Mouse (Mus musculus) spleen, adult 2 months (tissue): ENCODE measurements around the gene Pheta2. TPM values are rescaled to one million over a fixed set of nuclear protein-coding genes. Genes with fewer than 3 reads are reported as not detected.

ENCODE experiments used
- DNase-seq, 2 experiments: peaks; one replicate each; pipeline versions ENCODE4 v3.0.0 to v3.0.0-alpha.2; 2012 to 2021; ENCODE audit warnings: low spot score in 2 of 2, low read depth in 1 of 2
- H3K27ac ChIP-seq: fragments of 200-500 bp; 2 replicates; pipeline ENCODE4 v1.5.1; 2012; ENCODE audit warnings: low read length, inconsistent platforms; ENCODE audit not compliant: insufficient read depth
- H3K27me3 ChIP-seq: fragments of 200-500 bp; 2 replicates; pipeline ENCODE4 v1.6.1; 2012; ENCODE audit warnings: mild to moderate bottlenecking, moderate library complexity, low read length, inconsistent platforms; ENCODE audit not compliant: control insufficient read depth, insufficient read depth
- H3K36me3 ChIP-seq: fragments of 200-500 bp; 2 replicates; pipeline ENCODE4 v1.6.1; 2012; ENCODE audit warnings: mild to moderate bottlenecking, low read length, inconsistent platforms; ENCODE audit not compliant: control insufficient read depth, insufficient read depth
- H3K4me1 ChIP-seq: fragments of 200-500 bp; 2 replicates; pipeline ENCODE4 v1.6.1; 2011; ENCODE audit warnings: inconsistent platforms; ENCODE audit not compliant: control insufficient read depth, insufficient read depth, insufficient read length
- H3K4me3 ChIP-seq: fragments of 200-500 bp; 2 replicates; pipeline ENCODE4 v1.5.1; 2011; ENCODE audit warnings: mild to moderate bottlenecking, inconsistent platforms; ENCODE audit not compliant: insufficient read depth, insufficient read length; ENCODE audit errors: extremely low read depth
- CTCF ChIP-seq: fragments of 200-500 bp; IDR thresholded peaks from 2 replicates; pipeline ENCODE4 v1.5.1; 2011; ENCODE audit warnings: mild to moderate bottlenecking, inconsistent platforms; ENCODE audit not compliant: insufficient read depth, insufficient read length, insufficient replicate concordance; ENCODE audit errors: extremely low read depth
- POLR2A ChIP-seq: fragments of 200-500 bp; IDR thresholded peaks from 2 replicates; pipeline ENCODE4 v1.6.1; 2011; ENCODE audit warnings: low read depth, low read length, inconsistent platforms
- WGBS: fragments of 180-500 bp; shearing (Covaris S2); methylation state at CpG from one replicate; pipeline ENCODE4 v1.1.7; 2018; 5-methylcytosine and 5-hydroxymethylcytosine counted together
- polyA plus RNA-seq: library from polyadenylated mRNA; depleted of rRNA; stranded (reverse); fragments of >200 nt; gene quantifications from 2 replicates; pipeline ENCODE4 v1.2.3, GENCODE M21; 2012

Gene Pheta2
- polyA plus RNA-seq, 1 experiment = 5.5 TPM

DNA sequence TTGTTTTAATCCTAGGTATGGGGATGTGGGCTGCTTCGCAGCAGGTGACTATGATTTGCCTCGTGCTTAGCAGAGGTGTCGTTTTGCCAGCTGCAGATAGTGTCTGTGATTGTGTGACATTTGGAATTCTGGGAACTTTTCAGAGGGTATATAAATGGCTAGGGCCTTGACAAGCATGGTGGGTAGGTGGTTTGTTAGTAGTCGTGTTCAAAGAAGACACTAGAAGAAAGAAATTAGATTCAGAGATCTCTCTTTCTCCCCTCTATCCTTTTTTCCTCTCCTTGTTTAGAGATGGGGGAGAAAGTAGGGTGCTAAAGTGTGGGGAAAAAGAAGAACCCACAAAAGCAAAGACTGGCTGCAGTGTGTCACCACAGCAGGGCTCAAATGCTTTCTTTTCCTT is 29.4 kb downstream of the Pheta2 start:
- H3K4me1 ChIP-seq = no peaks in the 10 kb centered on the region
- H3K27me3 ChIP-seq = no peaks in the 10 kb centered on the region
- no peaks in the 10 kb centered on the region for H3K36me3 ChIP-seq
- no peak for TF ChIP-seq POLR2A
- no peak for TF ChIP-seq CTCF
- H3K4me3 ChIP-seq = no peak overlapping the region
- no peak for DNase-seq
- no peak overlapping the region for H3K27ac ChIP-seq
- WGBS = 88% methylated on average over 4 of the region's 4 CpGs

GRCm38 (mm10) chr15:82368851-82369250 is 30.1 kb downstream of the Pheta2 start:
- Histone ChIP-seq H3K27ac (no peak overlapping the region), H3K36me3 (no peaks in the 10 kb centered on the region), H3K27me3 (no peaks in the 10 kb centered on the region), H3K4me3 (no peak overlapping the region), H3K4me1 (no peaks in the 10 kb centered on the region)
- WGBS = 87% methylated on average over 1 of the region's 1 CpGs
- DNase-seq = no peak
- no peak for TF ChIP-seq CTCF
- TF ChIP-seq POLR2A = no peak

GRCm38 (mm10) chr15:82372446-82372845 is 33.7 kb downstream of the Pheta2 start:
- TF ChIP-seq CTCF = no peak
- no peak for TF ChIP-seq POLR2A

GRCm38 (mm10) chr15:82372991-82373390 is 34.2 kb downstream of the Pheta2 start:
- no peaks in the 10 kb centered on the region for H3K4me1 ChIP-seq
- H3K36me3 ChIP-seq = no peaks in the 10 kb centered on the region
- no peaks in the 10 kb centered on the region for H3K27me3 ChIP-seq
- 88% methylated on average over 5 of the region's 5 CpGs for WGBS
- no peak for TF ChIP-seq CTCF
- no peak for TF ChIP-seq POLR2A
- DNase-seq = no peak
- no peak overlapping the region for H3K4me3 ChIP-seq
- H3K27ac ChIP-seq = no peak overlapping the region

More at GRCm38 (mm10) chr15:82372446-82372845, 33.7 kb downstream of the Pheta2 start:
- DNase-seq = no peak
- no peak overlapping the region for H3K4me3 ChIP-seq
- 90% methylated on average over 6 of the region's 6 CpGs for WGBS
- H3K27me3 ChIP-seq = no peaks in the 10 kb centered on the region
- no peak overlapping the region for H3K27ac ChIP-seq
- no peaks in the 10 kb centered on the region for H3K36me3 ChIP-seq
- H3K4me1 ChIP-seq = no peaks in the 10 kb centered on the region

DNA sequence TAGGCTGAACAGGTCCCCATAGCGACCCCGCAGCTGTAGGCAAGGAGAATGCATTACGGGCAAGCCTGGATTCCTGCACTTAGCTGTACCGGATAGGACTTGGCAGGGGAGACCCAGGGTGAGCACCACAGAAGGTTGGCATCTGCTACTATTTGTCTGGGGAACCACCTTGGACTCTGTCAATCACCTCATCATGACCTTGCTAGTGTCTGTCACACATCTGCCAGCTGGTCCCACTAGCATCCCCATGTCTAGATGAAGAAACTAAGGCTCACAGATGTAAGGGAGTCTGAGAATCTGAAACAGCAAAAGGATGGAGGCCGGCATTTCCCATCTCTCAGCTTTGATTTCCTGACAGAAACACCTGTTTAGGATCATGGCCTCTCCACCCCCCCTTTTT is 35.7 kb downstream of the Pheta2 start:
- no peak overlapping the region for H3K4me3 ChIP-seq
- H3K4me1 ChIP-seq = 0 out of 2 replicates have a peak, but pooled peaks cover 2% of the 10 kb centered on the region
- H3K27ac ChIP-seq = no peak overlapping the region
- TF ChIP-seq POLR2A (no peak), CTCF (no peak)
- no peaks in the 10 kb centered on the region for H3K27me3 ChIP-seq
- DNase-seq = no peak
- no peaks in the 10 kb centered on the region for H3K36me3 ChIP-seq
- WGBS = 99% methylated on average over 5 of the region's 5 CpGs

DNA sequence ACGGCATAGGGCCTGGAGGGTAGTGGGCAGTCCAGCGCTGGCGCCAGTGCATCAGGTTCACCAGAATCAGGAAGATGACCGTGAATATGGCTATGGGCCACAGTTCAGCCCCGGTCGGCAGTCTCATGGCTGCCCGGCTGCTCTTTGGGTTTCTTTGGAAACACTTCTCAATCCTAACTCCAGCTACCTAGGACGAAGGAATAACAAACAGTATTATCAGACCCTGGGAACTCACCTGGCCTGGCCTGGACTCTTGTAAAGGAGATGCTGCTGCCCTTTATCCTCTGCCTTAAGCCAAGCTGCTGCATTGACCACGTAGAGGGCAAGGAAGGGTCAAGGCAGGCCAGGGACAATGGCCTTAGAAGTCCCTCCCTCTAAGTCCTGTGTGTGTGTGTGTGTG is 37.1 kb downstream of the Pheta2 start:
- Histone ChIP-seq H3K4me1 (0 out of 2 replicates have a peak, but pooled peaks cover 3% of the 10 kb centered on the region), H3K36me3 (no peaks in the 10 kb centered on the region), H3K4me3 (no peak overlapping the region), H3K27me3 (no peaks in the 10 kb centered on the region), H3K27ac (no peak overlapping the region)
- 97% methylated on average over 9 of the region's 9 CpGs for WGBS
- TF ChIP-seq CTCF = no peak
- no peak for TF ChIP-seq POLR2A
- no peak for DNase-seq

GRCm38 (mm10) chr15:82376393-82377138 is 37.8 kb downstream of the Pheta2 start:
- DNase-seq = no peak
- 81% methylated on average over 17 of the region's 17 CpGs for WGBS
- H3K27me3 ChIP-seq = no peaks in the 10 kb centered on the region
- no peak overlapping the region; the same call in 1 of the 2 replicates for H3K27ac ChIP-seq
- no peaks in the 10 kb centered on the region for H3K36me3 ChIP-seq
- TF ChIP-seq POLR2A = no peak
- no peak for TF ChIP-seq CTCF
- H3K4me1 ChIP-seq = 0 out of 2 replicates have a peak, but pooled peaks cover 3% of the 10 kb centered on the region
- no peak overlapping the region for H3K4me3 ChIP-seq

GRCm38 (mm10) chr15:82377701-82378100 is 39.0 kb downstream of the Pheta2 start:
- Histone ChIP-seq H3K27ac (no peak overlapping the region), H3K36me3 (no peaks in the 10 kb centered on the region), H3K4me1 (0 out of 2 replicates have a peak, but pooled peaks cover 3% of the 10 kb centered on the region), H3K4me3 (no peak overlapping the region), H3K27me3 (no peaks in the 10 kb centered on the region)
- no peak for TF ChIP-seq CTCF
- DNase-seq = no peak
- 84% methylated on average over 5 of the region's 5 CpGs for WGBS
